Mouse (Mus musculus): ENCODE measurements around the gene Csad.

- no peak for TF ChIP-seq CTCF (IDR thresholded peaks at IDR 0.05; ENCODE audit: extremely low read depth, insufficient read length, insufficient replicate concordance, low read depth, low read length)
- no peak for TF ChIP-seq POLR2A (IDR thresholded peaks at IDR 0.05; ENCODE audit: low read depth, low read length)
Observed at GRCm38 (mm10) chr15:102232764-102233163, 28.2 kb upstream of the Csad start.

Data from small intestine, adult 2 months (tissue).